Mouse (Mus musculus) ES-E14 (cell line): ENCODE data around the gene Dpy30.

ENCODE experiments used
- CHD2 ChIP-seq: IDR thresholded peaks from 2 replicates; pipeline ENCODE4 v1.6.1; 2014; ENCODE audit warnings: mild to moderate bottlenecking, low read depth, low read length, inconsistent platforms
- HCFC1 ChIP-seq: IDR thresholded peaks from 2 replicates; pipeline ENCODE4 v1.6.1; 2012; ENCODE audit warnings: low read length, inconsistent platforms, borderline replicate concordance; ENCODE audit not compliant: insufficient read depth
- MAFK ChIP-seq: IDR thresholded peaks from 2 replicates; pipeline ENCODE4 v1.6.1; 2014; ENCODE audit warnings: mild to moderate bottlenecking, low read depth, low read length, inconsistent platforms; ENCODE audit not compliant: insufficient read depth
- ZC3H11A ChIP-seq: IDR thresholded peaks from 2 replicates; pipeline ENCODE4 v1.6.1; 2012; ENCODE audit warnings: low read depth, mild to moderate bottlenecking, inconsistent platforms, low read length, borderline replicate concordance
- ZNF384 ChIP-seq: IDR thresholded peaks from 2 replicates; pipeline ENCODE4 v1.6.1; 2012; ENCODE audit warnings: low read depth, low read length, inconsistent platforms

- TF ChIP-seq ZNF384 = no peak
- no peak for TF ChIP-seq MAFK
- no peak for TF ChIP-seq ZC3H11A
- no peak for TF ChIP-seq HCFC1
- no peak for TF ChIP-seq CHD2
Measured at GRCm38 (mm10) chr17:74323844-74324243, at the start of gene Dpy30.
